Mouse (Mus musculus): ENCODE measurements around the gene Arhgap8. TPM values are rescaled to one million over a fixed set of nuclear protein-coding genes. Genes with fewer than 3 reads are reported as not detected.

Gene Arhgap8
- polyA plus RNA-seq, 1 experiment from 2014 or later = 3.2 TPM

- no peak for ATAC-seq (ENCODE audit: insufficient number of reproducible peaks, insufficient read depth, low FRiP score, low read depth)
- Histone ChIP-seq H3K4me3 (ENCODE audit: control insufficient read depth in 1 of 2, insufficient read depth in 1 of 2, low read depth in 1 of 2, low read length in 2 of 2) (no peak overlapping the region), H3K27ac (replicated peaks in 1 of 2; ENCODE audit: control insufficient read depth in 1 of 2, insufficient read depth in 1 of 2, low read depth in 2 of 2, low read length in 2 of 2) (no peak overlapping the region), H3K27me3 (ENCODE audit: control insufficient read depth, insufficient read depth, low read length) (no peaks in the 10 kb centered on the region), H3K9me3 (ENCODE audit: control insufficient read depth, low read length) (no peaks in the 10 kb centered on the region), H3K4me1 (ENCODE audit: control insufficient read depth in 2 of 2, insufficient read depth in 2 of 2, low read length in 2 of 2) (peaks cover 13 to 26% of the 10 kb centered on the region in 2 experiments), H3K9ac (ENCODE audit: low read length) (no peak overlapping the region), H3K36me3 (ENCODE audit: control insufficient read depth, insufficient read depth, low read length) (no peaks in the 10 kb centered on the region), H3K4me2 (ENCODE audit: low read length) (no peak overlapping the region)
- WGBS = 71% methylated on average over 4 of the region's 4 CpGs
Measured at GRCm38 (mm10) chr15:84724199-84724598, 4.3 kb downstream of the Arhgap8 start.

GRCm38 (mm10) chr15:84729685-84730084 lies 9.8 kb downstream of the Arhgap8 start:
- Histone ChIP-seq H3K36me3 (ENCODE audit: control insufficient read depth, insufficient read depth, low read length) (no peaks in the 10 kb centered on the region), H3K9ac (ENCODE audit: low read length) (no peak overlapping the region), H3K27me3 (ENCODE audit: control insufficient read depth, insufficient read depth, low read length) (no peaks in the 10 kb centered on the region), H3K27ac (replicated peaks in 1 of 2; ENCODE audit: control insufficient read depth in 1 of 2, insufficient read depth in 1 of 2, low read depth in 2 of 2, low read length in 2 of 2) (no peak overlapping the region), H3K4me3 (ENCODE audit: control insufficient read depth in 1 of 2, insufficient read depth in 1 of 2, low read depth in 1 of 2, low read length in 2 of 2) (no peak overlapping the region), H3K4me1 (ENCODE audit: control insufficient read depth in 2 of 2, insufficient read depth in 2 of 2, low read length in 2 of 2) (peaks cover 11 to 12% of the 10 kb centered on the region in 2 experiments; a peak in 3 of 4 replicates), H3K9me3 (ENCODE audit: control insufficient read depth, low read length) (no peaks in the 10 kb centered on the region), H3K4me2 (ENCODE audit: low read length) (no peak overlapping the region)
- ATAC-seq (ENCODE audit: insufficient number of reproducible peaks, insufficient read depth, low FRiP score, low read depth) = no peak
- 80% methylated on average over 6 of the region's 6 CpGs for WGBS

- no peak for ATAC-seq (ENCODE audit: insufficient number of reproducible peaks, insufficient read depth, low FRiP score, low read depth)
- Histone ChIP-seq H3K9ac (ENCODE audit: low read length) (no peak overlapping the region), H3K4me3 (ENCODE audit: control insufficient read depth in 1 of 2, insufficient read depth in 1 of 2, low read depth in 1 of 2, low read length in 2 of 2) (no peak overlapping the region), H3K27ac (replicated peaks in 1 of 2; ENCODE audit: control insufficient read depth in 1 of 2, insufficient read depth in 1 of 2, low read depth in 2 of 2, low read length in 2 of 2) (no peak overlapping the region), H3K4me1 (ENCODE audit: control insufficient read depth in 2 of 2, insufficient read depth in 2 of 2, low read length in 2 of 2) (peaks cover 11 to 12% of the 10 kb centered on the region in 2 experiments; a peak in 3 of 4 replicates), H3K4me2 (ENCODE audit: low read length) (no peak overlapping the region), H3K36me3 (ENCODE audit: control insufficient read depth, insufficient read depth, low read length) (no peaks in the 10 kb centered on the region), H3K27me3 (ENCODE audit: control insufficient read depth, insufficient read depth, low read length) (no peaks in the 10 kb centered on the region), H3K9me3 (ENCODE audit: control insufficient read depth, low read length) (no peaks in the 10 kb centered on the region)
- WGBS = 4% methylated on average over 1 of the region's 1 CpGs
Measured at GRCm38 (mm10) chr15:84730893-84731292, 11.0 kb downstream of the Arhgap8 start.

GRCm38 (mm10) chr15:84731676-84732424 lies 12.0 kb downstream of the Arhgap8 start:
- 64% methylated on average over 18 of the region's 18 CpGs for whole genome bisulfite sequencing
- no peak overlapping the region for H3K9ac ChIP-seq (ENCODE audit: low read length)
- ATAC-seq (ENCODE audit: insufficient number of reproducible peaks, insufficient read depth, low FRiP score, low read depth) = no peak
- H3K27ac ChIP-seq (replicated peaks in 1 of 2; ENCODE audit: control insufficient read depth in 1 of 2, insufficient read depth in 1 of 2, low read depth in 2 of 2, low read length in 2 of 2) = no peak overlapping the region
- H3K27me3 ChIP-seq (ENCODE audit: control insufficient read depth, insufficient read depth, low read length) = no peaks in the 10 kb centered on the region
- H3K4me2 ChIP-seq (ENCODE audit: low read length) = no peak overlapping the region
- H3K4me3 ChIP-seq (ENCODE audit: control insufficient read depth in 1 of 2, insufficient read depth in 1 of 2, low read depth in 1 of 2, low read length in 2 of 2) = no peak overlapping the region
- no peaks in the 10 kb centered on the region for H3K36me3 ChIP-seq (ENCODE audit: control insufficient read depth, insufficient read depth, low read length)
- peaks cover 11 to 12% of the 10 kb centered on the region in 2 experiments; a peak in 3 of 4 replicates for H3K4me1 ChIP-seq (ENCODE audit: control insufficient read depth in 2 of 2, insufficient read depth in 2 of 2, low read length in 2 of 2)
- H3K9me3 ChIP-seq (ENCODE audit: control insufficient read depth, low read length) = no peaks in the 10 kb centered on the region

- no peaks in the 10 kb centered on the region for H3K27me3 ChIP-seq (ENCODE audit: control insufficient read depth, insufficient read depth, low read length)
- H3K4me3 ChIP-seq (ENCODE audit: control insufficient read depth in 1 of 2, insufficient read depth in 1 of 2, low read depth in 1 of 2, low read length in 2 of 2) = no peak overlapping the region
- no peak for ATAC-seq (ENCODE audit: insufficient number of reproducible peaks, insufficient read depth, low FRiP score, low read depth)
- no peaks in the 10 kb centered on the region for H3K9me3 ChIP-seq (ENCODE audit: control insufficient read depth, low read length)
- WGBS = 60% methylated on average over 4 of the region's 4 CpGs
- no peak overlapping the region for H3K9ac ChIP-seq (ENCODE audit: low read length)
- H3K36me3 ChIP-seq (ENCODE audit: control insufficient read depth, insufficient read depth, low read length) = no peaks in the 10 kb centered on the region
- H3K4me2 ChIP-seq (ENCODE audit: low read length) = no peak overlapping the region
- H3K4me1 ChIP-seq (ENCODE audit: control insufficient read depth in 2 of 2, insufficient read depth in 2 of 2, low read length in 2 of 2) = peaks cover 10 to 11% of the 10 kb centered on the region in 2 experiments; a peak in 3 of 4 replicates
- no peak overlapping the region for H3K27ac ChIP-seq (replicated peaks in 1 of 2; ENCODE audit: control insufficient read depth in 1 of 2, insufficient read depth in 1 of 2, low read depth in 2 of 2, low read length in 2 of 2)
Measured at GRCm38 (mm10) chr15:84732425-84732749, 12.5 kb downstream of the Arhgap8 start.

GRCm38 (mm10) chr15:84736346-84736993 lies 16.6 kb downstream of the Arhgap8 start:
- Histone ChIP-seq H3K36me3 (ENCODE audit: control insufficient read depth, insufficient read depth, low read length) (no peaks in the 10 kb centered on the region), H3K4me3 (ENCODE audit: control insufficient read depth in 1 of 2, insufficient read depth in 1 of 2, low read depth in 1 of 2, low read length in 2 of 2) (no peak overlapping the region), H3K9ac (ENCODE audit: low read length) (no peak overlapping the region), H3K27ac (replicated peaks in 1 of 2; ENCODE audit: control insufficient read depth in 1 of 2, insufficient read depth in 1 of 2, low read depth in 2 of 2, low read length in 2 of 2) (no peak overlapping the region), H3K27me3 (ENCODE audit: control insufficient read depth, insufficient read depth, low read length) (no peaks in the 10 kb centered on the region), H3K9me3 (ENCODE audit: control insufficient read depth, low read length) (no peaks in the 10 kb centered on the region), H3K4me1 (ENCODE audit: control insufficient read depth in 2 of 2, insufficient read depth in 2 of 2, low read length in 2 of 2) (peaks cover 0 to 2% of the 10 kb centered on the region in 2 experiments; a peak in 1 of 4 replicates), H3K4me2 (ENCODE audit: low read length) (no peak overlapping the region)
- ATAC-seq (ENCODE audit: insufficient number of reproducible peaks, insufficient read depth, low FRiP score, low read depth) = no peak
- 64% methylated on average over 11 of the region's 11 CpGs for WGBS

- Histone ChIP-seq H3K9ac (ENCODE audit: low read length) (no peak overlapping the region), H3K9me3 (ENCODE audit: control insufficient read depth, low read length) (no peaks in the 10 kb centered on the region), H3K27ac (replicated peaks in 1 of 2; ENCODE audit: control insufficient read depth in 1 of 2, insufficient read depth in 1 of 2, low read depth in 2 of 2, low read length in 2 of 2) (no peak overlapping the region), H3K4me3 (ENCODE audit: control insufficient read depth in 1 of 2, insufficient read depth in 1 of 2, low read depth in 1 of 2, low read length in 2 of 2) (no peak overlapping the region), H3K36me3 (ENCODE audit: control insufficient read depth, insufficient read depth, low read length) (no peaks in the 10 kb centered on the region), H3K27me3 (ENCODE audit: control insufficient read depth, insufficient read depth, low read length) (no peaks in the 10 kb centered on the region), H3K4me1 (ENCODE audit: control insufficient read depth in 2 of 2, insufficient read depth in 2 of 2, low read length in 2 of 2) (peaks cover 0 to 2% of the 10 kb centered on the region in 2 experiments; a peak in 1 of 4 replicates), H3K4me2 (ENCODE audit: low read length) (no peak overlapping the region)
- ATAC-seq (ENCODE audit: insufficient number of reproducible peaks, insufficient read depth, low FRiP score, low read depth) = no peak
- 31% methylated on average over 2 of the region's 4 CpGs for WGBS
Measured at GRCm38 (mm10) chr15:84736994-84737346, 17.1 kb downstream of the Arhgap8 start.
